Mouse (Mus musculus): ENCODE measurements around the gene Ocrl. TPM values are rescaled to one million over a fixed set of nuclear protein-coding genes. Genes with fewer than 3 reads are reported as not detected.
A peak's percentile ranks its signal among the peaks of the same experiment; 100 is the strongest.

Ocrl gene
- polyA plus RNA-seq, 1 experiment from 2014 or later = 27.5 TPM

DNA sequence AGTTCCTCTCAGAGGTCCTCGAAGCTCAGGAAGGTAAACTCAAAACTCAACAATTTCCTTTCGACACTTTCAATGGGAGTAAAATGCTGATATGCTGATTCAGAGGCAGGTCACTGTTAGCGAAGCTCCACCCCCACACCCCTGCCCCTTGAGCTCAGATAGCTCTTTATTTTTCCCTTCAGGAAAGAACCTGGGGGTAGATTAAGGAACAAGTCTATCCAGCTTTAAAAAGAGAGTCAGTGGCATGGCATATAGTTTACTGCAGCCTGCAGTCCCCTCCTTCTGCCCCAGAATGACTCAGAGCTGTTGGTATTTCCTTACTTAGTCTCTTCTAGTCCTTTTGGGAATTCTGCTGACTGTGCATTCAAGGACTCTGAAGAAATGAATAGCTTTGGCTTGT is 18.3 kb downstream of the Ocrl start:
- no peak for ATAC-seq (ENCODE audit: low FRiP score)
- H3K4me2 ChIP-seq = no peak overlapping the region
- WGBS = 87% methylated on average over 3 of the region's 3 CpGs
- no peak overlapping the region for H3K27ac ChIP-seq
- H3K36me3 ChIP-seq (replicated peaks) = no peaks in the 10 kb centered on the region
- no peaks in the 10 kb centered on the region for H3K27me3 ChIP-seq
- no peak overlapping the region for H3K9ac ChIP-seq
- H3K4me1 ChIP-seq = no peaks in the 10 kb centered on the region
- no peak overlapping the region for H3K4me3 ChIP-seq (replicated peaks)
- H3K9me3 ChIP-seq = no peaks in the 10 kb centered on the region

DNA sequence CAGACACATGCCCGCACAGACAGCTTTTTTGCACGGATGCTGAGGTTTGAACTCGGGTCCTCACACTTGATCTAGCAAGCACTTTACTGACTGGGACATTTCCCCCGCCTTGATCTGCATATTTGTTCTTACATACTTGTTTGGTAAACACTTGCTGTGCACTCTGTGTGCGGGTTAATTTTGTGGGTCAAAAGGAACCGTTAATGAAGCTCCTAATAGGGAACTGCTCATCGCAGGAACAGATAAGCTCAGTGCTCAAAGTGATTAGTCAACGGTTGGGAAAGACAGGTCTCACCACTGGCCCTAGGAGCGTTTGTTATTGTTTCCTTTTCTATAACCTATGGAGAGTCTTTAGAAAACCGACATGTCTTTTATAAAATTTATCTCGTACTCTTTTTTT is 22.2 kb downstream of the Ocrl start:
- WGBS = 86% methylated on average over 11 of the region's 11 CpGs
- H3K4me3 ChIP-seq (replicated peaks) = no peak overlapping the region
- H3K4me2 ChIP-seq = no peak overlapping the region
- H3K9me3 ChIP-seq = no peaks in the 10 kb centered on the region
- H3K36me3 ChIP-seq (replicated peaks) = no peaks in the 10 kb centered on the region
- H3K27me3 ChIP-seq = no peaks in the 10 kb centered on the region
- no peak for ATAC-seq (ENCODE audit: low FRiP score)
- H3K9ac ChIP-seq = no peak overlapping the region
- H3K27ac ChIP-seq = no peak overlapping the region
- peaks cover 5% of the 10 kb centered on the region; the same call in 1 of the 2 replicates for H3K4me1 ChIP-seq

DNA sequence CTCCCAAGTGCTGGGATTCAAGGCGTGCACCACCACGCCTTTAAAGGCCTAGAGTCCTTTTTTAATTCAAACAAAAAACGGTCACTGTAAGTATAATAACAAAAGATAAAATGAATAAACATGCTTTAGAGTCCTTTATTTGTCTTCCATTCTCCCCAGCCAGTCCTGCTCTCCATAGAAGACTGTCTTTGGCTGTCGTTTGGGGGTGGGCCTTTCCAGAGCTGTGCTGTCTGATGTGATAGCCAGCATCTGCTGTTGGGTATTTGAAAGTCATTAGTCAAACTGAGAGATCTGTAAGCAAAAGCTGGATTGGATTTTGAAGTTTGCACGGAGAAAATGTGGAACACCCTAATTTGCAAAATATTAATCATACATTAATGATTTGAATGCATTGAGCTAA is 24.7 kb downstream of the Ocrl start:
- H3K9ac ChIP-seq = no peak overlapping the region
- no peaks in the 10 kb centered on the region for H3K27me3 ChIP-seq
- H3K4me2 ChIP-seq = no peak overlapping the region
- peaks cover 5% of the 10 kb centered on the region; the same call in 1 of the 2 replicates for H3K4me1 ChIP-seq
- no peak for ATAC-seq (ENCODE audit: low FRiP score)
- no peak overlapping the region for H3K4me3 ChIP-seq (replicated peaks)
- no peaks in the 10 kb centered on the region for H3K9me3 ChIP-seq
- 55% methylated on average over 5 of the region's 5 CpGs for WGBS
- H3K27ac ChIP-seq = no peak overlapping the region
- H3K36me3 ChIP-seq (replicated peaks) = no peaks in the 10 kb centered on the region

DNA sequence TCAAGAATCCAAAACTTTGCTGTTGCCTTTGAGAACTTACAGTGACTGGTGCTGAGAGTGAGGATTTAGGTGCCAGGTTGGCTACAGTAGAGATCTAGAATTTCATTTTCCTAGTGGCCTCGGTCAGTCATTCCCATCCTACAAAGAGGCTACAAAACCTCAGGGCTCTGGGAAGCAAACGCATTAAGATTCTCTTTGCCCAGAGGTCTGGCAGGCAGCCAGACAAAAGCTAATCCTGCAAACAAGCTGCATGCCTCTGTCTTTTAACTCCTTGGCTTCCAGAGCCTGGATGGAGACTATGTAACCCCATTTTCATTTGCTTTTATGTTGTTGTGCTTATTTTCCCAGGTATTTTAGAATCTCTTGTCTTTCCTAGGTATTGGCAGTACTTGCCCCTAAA is 25.6 kb downstream of the Ocrl start:
- 24% methylated on average over 2 of the region's 2 CpGs for WGBS
- no peaks in the 10 kb centered on the region for H3K27me3 ChIP-seq
- H3K27ac ChIP-seq = peak overlapping the region; percentile 25; the same call in 1 of the 2 replicates
- H3K36me3 ChIP-seq (replicated peaks) = no peaks in the 10 kb centered on the region
- no peak overlapping the region for H3K9ac ChIP-seq
- 0 out of 2 replicates have a peak, but pooled peaks have one; percentile 30 for ATAC-seq (ENCODE audit: low FRiP score)
- no peak overlapping the region for H3K4me2 ChIP-seq
- no peaks in the 10 kb centered on the region for H3K9me3 ChIP-seq
- H3K4me1 ChIP-seq = peaks cover 5% of the 10 kb centered on the region; the same call in 1 of the 2 replicates
- no peak overlapping the region for H3K4me3 ChIP-seq (replicated peaks)

DNA sequence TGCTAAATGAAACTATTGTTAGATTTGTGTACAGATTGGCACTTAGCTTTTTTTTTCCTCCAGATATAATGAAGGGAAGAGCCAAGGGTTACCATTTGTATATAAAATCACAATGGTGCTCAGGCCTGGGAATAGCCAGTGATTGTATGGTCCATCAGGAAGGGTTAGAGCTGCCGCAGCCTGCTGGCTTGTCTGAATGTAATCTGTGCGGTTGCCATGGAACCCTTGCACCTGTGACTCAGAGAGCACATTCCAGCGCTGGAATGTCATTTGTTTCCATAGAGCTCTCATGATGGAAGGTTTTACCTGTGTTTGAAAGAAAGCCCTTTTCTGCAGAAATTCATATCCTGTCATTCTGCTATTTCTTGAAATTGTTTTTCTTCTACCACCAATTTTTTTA is 37.5 kb downstream of the Ocrl start:
- Histone ChIP-seq H3K9me3 (no peaks in the 10 kb centered on the region), H3K36me3 (replicated peaks) (no peaks in the 10 kb centered on the region; the same call in 1 of the 2 replicates), H3K27me3 (no peaks in the 10 kb centered on the region), H3K4me3 (replicated peaks) (no peak overlapping the region), H3K9ac (no peak overlapping the region), H3K27ac (no peak overlapping the region), H3K4me1 (no peaks in the 10 kb centered on the region), H3K4me2 (no peak overlapping the region)
- 32% methylated on average over 3 of the region's 3 CpGs for WGBS
- ATAC-seq (ENCODE audit: low FRiP score) = peak; percentile 81

DNA sequence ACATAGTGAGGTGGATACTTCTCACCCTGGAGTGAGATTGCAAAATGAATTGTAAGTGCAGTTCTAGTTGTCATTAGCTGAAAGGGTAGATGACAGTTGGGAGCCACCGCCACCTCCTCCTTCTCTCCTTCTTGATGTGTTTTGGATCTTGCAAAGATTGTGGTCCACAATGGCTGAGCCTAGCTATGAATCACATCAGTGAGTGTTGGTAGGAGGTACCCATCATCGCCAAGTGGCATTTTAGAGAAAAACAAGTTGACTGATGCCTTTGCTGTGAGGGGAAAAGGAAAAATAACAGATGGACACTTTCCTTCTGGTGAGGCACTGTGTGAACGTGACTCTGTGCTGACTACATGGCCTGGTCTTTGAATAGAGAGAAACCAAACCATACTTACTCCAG is 50.4 kb downstream of the Ocrl start:
- H3K4me3 ChIP-seq (replicated peaks) = no peak overlapping the region
- WGBS = 89% methylated on average over 3 of the region's 3 CpGs
- ATAC-seq (ENCODE audit: low FRiP score) = no peak
- no peak overlapping the region for H3K27ac ChIP-seq
- H3K36me3 ChIP-seq (replicated peaks) = no peaks in the 10 kb centered on the region
- H3K27me3 ChIP-seq = no peaks in the 10 kb centered on the region
- no peaks in the 10 kb centered on the region for H3K9me3 ChIP-seq
- H3K9ac ChIP-seq = no peak overlapping the region
- no peak overlapping the region for H3K4me2 ChIP-seq
- no peaks in the 10 kb centered on the region for H3K4me1 ChIP-seq

DNA sequence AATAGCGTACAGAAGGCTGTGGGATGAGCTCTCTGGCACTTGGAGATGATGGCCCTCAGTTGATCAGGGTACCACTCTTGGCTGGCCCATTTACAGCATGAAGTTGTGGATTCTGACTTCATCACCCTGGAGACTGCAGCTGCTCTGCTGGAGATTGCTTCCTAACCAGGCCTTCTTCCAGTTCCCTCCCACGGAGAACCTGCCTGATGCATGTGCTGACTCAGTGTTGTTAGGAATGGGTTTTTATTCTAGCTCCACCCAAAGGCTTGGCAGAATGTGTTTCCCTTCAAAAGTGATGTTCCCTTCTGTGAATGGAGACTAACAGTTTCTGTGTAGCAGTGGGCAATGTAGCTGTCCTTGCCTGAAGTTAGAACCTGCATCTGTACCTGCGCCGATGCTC is 58.2 kb downstream of the Ocrl start:
- ATAC-seq (ENCODE audit: low FRiP score) = no peak
- no peak overlapping the region for H3K4me3 ChIP-seq (replicated peaks)
- WGBS = 91% methylated on average over 4 of the region's 4 CpGs
- no peak overlapping the region for H3K27ac ChIP-seq
- no peaks in the 10 kb centered on the region for H3K4me1 ChIP-seq
- no peak overlapping the region for H3K4me2 ChIP-seq
- H3K27me3 ChIP-seq = no peaks in the 10 kb centered on the region
- no peaks in the 10 kb centered on the region for H3K9me3 ChIP-seq
- no peaks in the 10 kb centered on the region for H3K36me3 ChIP-seq (replicated peaks)
- no peak overlapping the region for H3K9ac ChIP-seq

DNA sequence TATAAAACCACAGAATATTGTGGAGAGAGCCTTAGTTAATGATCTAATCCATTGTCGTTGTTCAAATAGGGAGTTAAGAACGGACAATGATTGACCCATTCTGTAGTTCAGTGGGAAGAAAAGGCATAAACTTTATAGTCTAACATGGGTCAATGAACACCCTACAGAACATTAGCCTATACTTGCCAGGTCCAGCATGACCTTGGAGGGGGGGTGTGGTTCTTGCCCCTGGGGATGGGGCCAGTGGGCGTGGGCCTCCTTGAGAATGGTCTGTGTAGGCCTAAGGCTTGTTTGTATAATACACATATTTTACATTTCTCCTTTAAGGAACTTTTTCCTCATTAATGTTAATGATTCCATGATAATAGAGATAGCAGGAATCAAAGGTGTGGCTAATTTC is 58.7 kb downstream of the Ocrl start:
- ATAC-seq (ENCODE audit: low FRiP score) = no peak

DNA sequence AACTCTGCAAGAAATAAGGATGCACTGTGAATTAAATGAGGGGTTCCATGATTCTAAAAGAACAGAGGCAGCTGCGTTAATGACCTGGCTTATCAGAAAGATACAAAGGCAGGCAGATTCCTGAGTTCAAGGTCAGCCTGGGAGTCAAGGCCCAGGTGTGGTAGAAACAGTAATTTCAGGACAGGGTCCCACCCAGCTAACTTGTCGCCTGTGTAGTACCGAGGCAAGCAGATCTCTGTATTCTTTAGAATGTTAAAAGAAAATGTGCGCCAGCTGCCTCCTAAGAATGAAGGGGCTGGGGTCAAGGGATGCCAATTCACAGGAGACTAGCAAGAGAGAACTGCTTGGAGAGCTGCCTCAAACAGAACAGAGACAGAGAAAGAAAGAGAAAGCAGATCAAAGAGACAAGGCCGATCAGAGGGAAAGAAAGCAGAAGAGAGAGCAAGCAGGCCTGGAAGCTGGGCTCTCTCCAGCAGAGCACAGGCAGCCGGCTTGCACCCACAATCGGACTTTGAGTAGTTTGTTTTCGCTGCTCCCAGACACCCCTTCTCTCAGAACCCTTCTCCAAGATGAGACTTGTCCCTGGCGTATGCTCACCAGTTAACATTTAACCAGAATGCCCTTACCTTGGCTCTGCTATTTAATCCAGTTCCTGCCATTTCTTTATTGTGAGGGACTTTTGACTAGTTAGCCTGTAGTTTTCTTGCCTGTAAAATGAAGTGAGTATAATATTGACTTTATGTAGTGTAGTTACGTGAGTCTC is 59.4 kb downstream of the Ocrl start:
- H3K4me2 ChIP-seq = no peak overlapping the region
- no peaks in the 10 kb centered on the region for H3K36me3 ChIP-seq (replicated peaks)
- no peak overlapping the region for H3K4me3 ChIP-seq (replicated peaks)
- no peak for ATAC-seq (ENCODE audit: low FRiP score)
- H3K9ac ChIP-seq = no peak overlapping the region
- no peaks in the 10 kb centered on the region for H3K27me3 ChIP-seq
- no peak overlapping the region for H3K27ac ChIP-seq
- no peaks in the 10 kb centered on the region for H3K9me3 ChIP-seq
- 66% methylated on average over 10 of the region's 10 CpGs for WGBS
- no peaks in the 10 kb centered on the region for H3K4me1 ChIP-seq

More for the DNA sequence above, 58.7 kb downstream of the Ocrl start:
- no peaks in the 10 kb centered on the region for H3K27me3 ChIP-seq
- H3K9me3 ChIP-seq = no peaks in the 10 kb centered on the region
- WGBS = 87% methylated on average over 3 of the region's 3 CpGs
- no peak overlapping the region for H3K27ac ChIP-seq
- H3K36me3 ChIP-seq (replicated peaks) = no peaks in the 10 kb centered on the region
- no peaks in the 10 kb centered on the region for H3K4me1 ChIP-seq
- no peak overlapping the region for H3K4me2 ChIP-seq
- no peak overlapping the region for H3K9ac ChIP-seq
- no peak overlapping the region for H3K4me3 ChIP-seq (replicated peaks)

DNA sequence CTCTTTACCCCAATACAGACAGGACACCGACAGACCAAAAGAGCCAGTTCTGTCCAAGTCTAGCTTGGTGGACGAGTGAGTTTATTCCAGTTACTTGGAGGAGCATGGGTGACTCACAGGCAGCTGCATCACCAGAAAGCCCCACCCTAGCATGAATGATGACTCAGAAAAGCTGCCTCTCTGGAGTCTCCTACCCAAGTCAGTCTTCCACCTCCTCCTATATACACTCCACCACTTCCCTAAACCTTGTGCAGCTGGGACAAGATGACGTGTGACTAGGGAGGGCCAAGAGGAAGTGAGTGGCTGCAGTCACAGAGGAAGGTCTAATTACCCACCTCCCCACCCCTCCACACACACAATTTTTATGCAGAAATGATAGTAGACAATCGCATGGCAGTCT is 64.4 kb downstream of the Ocrl start:
- whole genome bisulfite sequencing = 76% methylated on average over 4 of the region's 4 CpGs
- Histone ChIP-seq H3K27ac (no peak overlapping the region), H3K27me3 (no peaks in the 10 kb centered on the region), H3K9ac (no peak overlapping the region), H3K4me2 (no peak overlapping the region), H3K4me1 (no peaks in the 10 kb centered on the region), H3K36me3 (replicated peaks) (no peaks in the 10 kb centered on the region), H3K4me3 (replicated peaks) (no peak overlapping the region), H3K9me3 (no peaks in the 10 kb centered on the region)
- no peak for ATAC-seq (ENCODE audit: low FRiP score)

DNA sequence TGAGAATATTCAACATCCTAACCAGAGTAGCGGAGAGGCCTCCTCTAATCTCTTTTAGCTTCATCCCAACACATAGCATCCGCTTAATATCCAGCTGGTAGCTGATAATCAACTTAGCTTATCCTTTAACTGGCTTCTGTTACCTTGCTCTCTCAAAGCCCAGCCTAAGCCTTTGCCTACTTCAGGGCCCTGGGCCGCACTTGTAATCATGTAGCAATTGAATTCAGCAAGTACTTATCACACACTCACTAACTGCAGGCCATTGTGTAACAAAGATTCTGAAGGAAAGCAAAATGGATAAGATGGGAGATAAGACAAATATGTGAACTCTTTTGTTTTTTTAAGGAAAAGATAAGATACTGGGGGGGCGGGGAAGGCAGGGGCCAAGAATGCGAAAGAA is 64.9 kb downstream of the Ocrl start:
- Histone ChIP-seq H3K4me3 (replicated peaks) (no peak overlapping the region), H3K4me1 (no peaks in the 10 kb centered on the region), H3K4me2 (no peak overlapping the region), H3K9me3 (no peaks in the 10 kb centered on the region), H3K27me3 (no peaks in the 10 kb centered on the region), H3K9ac (no peak overlapping the region), H3K36me3 (replicated peaks) (no peaks in the 10 kb centered on the region), H3K27ac (no peak overlapping the region)
- WGBS = 86% methylated on average over 5 of the region's 5 CpGs
- ATAC-seq (ENCODE audit: low FRiP score) = no peak

DNA sequence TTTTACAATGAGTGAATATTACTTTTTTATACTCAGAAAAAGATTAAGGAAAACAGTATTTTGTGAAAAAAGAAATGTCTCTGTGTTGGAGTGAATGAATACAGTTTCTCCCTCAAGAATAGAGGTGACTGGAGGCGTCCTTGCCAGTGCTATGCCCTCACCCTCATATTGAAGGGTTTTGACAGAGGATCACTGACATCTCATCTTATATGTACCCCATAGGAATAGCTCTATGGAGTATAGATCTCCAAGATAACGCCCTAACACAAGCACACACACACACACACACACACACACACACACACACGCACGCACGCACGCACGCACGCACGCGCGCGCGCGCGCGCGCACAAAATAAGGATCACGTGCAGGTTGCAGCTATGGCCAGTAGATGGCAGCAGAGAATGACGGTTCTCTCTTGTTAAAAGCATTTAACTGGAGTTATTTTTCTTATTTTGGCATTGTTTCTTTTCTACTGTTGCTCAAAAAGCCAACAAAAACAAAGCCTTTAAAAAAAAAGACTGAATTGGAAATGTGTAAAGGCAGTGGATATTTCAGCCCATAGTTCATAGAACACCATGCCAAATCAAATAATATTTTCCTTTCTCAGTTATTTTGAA is 72.9 kb downstream of the Ocrl start:
- Histone ChIP-seq H3K4me2 (peak overlapping the region; percentile 45), H3K9me3 (no peaks in the 10 kb centered on the region), H3K4me3 (replicated peaks) (peak overlapping the region; percentile 20), H3K9ac (no peak overlapping the region), H3K36me3 (replicated peaks) (no peaks in the 10 kb centered on the region), H3K4me1 (no peaks in the 10 kb centered on the region), H3K27me3 (no peaks in the 10 kb centered on the region), H3K27ac (no peak overlapping the region)
- peak; percentile 33; the same call in 1 of the 2 replicates for ATAC-seq (ENCODE audit: low FRiP score)
- WGBS = 21% methylated on average over 19 of the region's 19 CpGs

DNA sequence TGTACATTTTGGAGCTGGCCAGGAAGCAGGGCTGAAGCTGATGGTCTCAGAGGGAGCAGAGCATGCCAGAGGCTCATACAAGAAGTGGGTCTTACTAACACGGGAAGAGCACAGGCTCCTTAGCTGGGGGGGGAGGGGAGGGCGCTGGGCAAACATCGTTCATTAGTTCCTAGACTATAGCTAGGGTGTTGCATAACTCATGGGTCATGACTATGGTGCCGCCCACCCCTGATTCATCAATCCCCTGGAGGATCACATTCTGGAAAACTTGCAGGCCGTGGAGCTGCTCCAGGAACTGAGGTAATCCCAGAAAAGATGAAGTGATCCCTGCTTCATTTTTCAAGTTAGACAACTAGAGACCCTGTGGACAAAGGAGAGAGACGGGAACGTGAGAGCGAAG is 75.8 kb downstream of the Ocrl start:
- Histone ChIP-seq H3K36me3 (replicated peaks) (no peaks in the 10 kb centered on the region), H3K4me3 (replicated peaks) (no peak overlapping the region), H3K4me2 (no peak overlapping the region), H3K9ac (no peak overlapping the region), H3K9me3 (no peaks in the 10 kb centered on the region), H3K27ac (no peak overlapping the region), H3K27me3 (no peaks in the 10 kb centered on the region), H3K4me1 (no peaks in the 10 kb centered on the region)
- WGBS = 74% methylated on average over 8 of the region's 8 CpGs
- no peak for ATAC-seq (ENCODE audit: low FRiP score)

All from forebrain, embryonic 12.5 days (tissue).